Mouse (Mus musculus) heart, postnatal 10 days (tissue): Measurements from ENCODE around the gene Cd40. TPM values are rescaled to one million over a fixed set of nuclear protein-coding genes. Genes with fewer than 3 reads are reported as not detected.

Experiments
- DNase-seq, 2 experiments: peaks; one replicate each; pipeline ENCODE4 v3.0.0; 2021
- intact Hi-C: fragments of 180-260 bp; cut with DNase I; formaldehyde crosslinking; loops from one replicate; pipeline ENCODE4 v1.15.1; 2025
- total RNA-seq, 2 experiments: library from RNA; stranded (reverse); gene quantifications; 2 replicates each; pipeline ENCODE4 v1.2.3; 2021

Gene Cd40
- 1 to 10 TPM; 5.3 to 6.5 TPM for total RNA-seq

GRCm38 (mm10) chr2:165054888-165055852, at the start of gene Cd40:
Gene Cd40 (plus strand): TSS chr2:165055627.
- intact Hi-C loops = no loop called here

GRCm38 (mm10) chr2:165006813-165007212, 48.6 kb upstream of the Cd40 start:
- intact Hi-C loops = no loop called here
- no peak for DNase-seq

More at GRCm38 (mm10) chr2:165054888-165055852, at the start of gene Cd40:
- DNase-seq = peak; percentile 76 to 86

GRCm38 (mm10) chr2:165007986-165008385, 47.4 kb upstream of the Cd40 start:
- intact Hi-C loops = no loop called here
- DNase-seq = no peak

GRCm38 (mm10) chr2:165009161-165009560, 46.3 kb upstream of the Cd40 start:
- intact Hi-C loops = no loop called here
- no peak for DNase-seq

- no peak for DNase-seq
- intact Hi-C loops = no loop called here
Measured at GRCm38 (mm10) chr2:165009581-165009980, 45.8 kb upstream of the Cd40 start.

- DNase-seq = no peak
- intact Hi-C loops = no loop called here
Measured at GRCm38 (mm10) chr2:165010351-165010750, 45.1 kb upstream of the Cd40 start.

GRCm38 (mm10) chr2:165014935-165015334, 40.5 kb upstream of the Cd40 start:
- intact Hi-C loops = no loop called here

GRCm38 (mm10) chr2:165020490-165020889, 34.9 kb upstream of the Cd40 start:
- no peak for DNase-seq
- intact Hi-C loops = no loop called here

More at GRCm38 (mm10) chr2:165014935-165015334, 40.5 kb upstream of the Cd40 start:
- no peak for DNase-seq

GRCm38 (mm10) chr2:165027163-165027562, 28.3 kb upstream of the Cd40 start:
- intact Hi-C loops = no loop called here
- DNase-seq = no peak

GRCm38 (mm10) chr2:165032533-165032932, 22.9 kb upstream of the Cd40 start:
- peak in 1 of 2 experiments; percentile 20 for DNase-seq
- intact Hi-C loops = loop anchor here (2.0 to 5.0 kb wide), 3 partner anchors 70 to 210 kb away; partner anchors contain the start of gene Zswim1

GRCm38 (mm10) chr2:165033306-165033705, 22.1 kb upstream of the Cd40 start:
- intact Hi-C loops = loop anchor here (2.0 to 5.0 kb wide), 3 partner anchors 71 to 211 kb away; partner anchors contain the start of gene Zswim1
- no peak for DNase-seq

- DNase-seq = peak; percentile 98 to 99
- intact Hi-C loops = loop anchor here (5.0 kb wide), 1 partner anchor 212 kb away; the partner anchor contains the start of gene Zswim1
Measured at GRCm38 (mm10) chr2:165034131-165035057, 21.0 kb upstream of the Cd40 start, which contains the start of gene Ncoa5. Gene Ncoa5 (minus strand): TSS chr2:165034867.

- DNase-seq = no peak
- intact Hi-C loops = no loop called here
Measured at GRCm38 (mm10) chr2:165035058-165035431, 20.4 kb upstream of the Cd40 start.

GRCm38 (mm10) chr2:165037415-165037814, 18.0 kb upstream of the Cd40 start:
- DNase-seq = no peak
- intact Hi-C loops = no loop called here

GRCm38 (mm10) chr2:165042126-165042525, 13.3 kb upstream of the Cd40 start:
- DNase-seq = no peak
- intact Hi-C loops = no loop called here

- DNase-seq = no peak
- intact Hi-C loops = no loop called here
Measured at GRCm38 (mm10) chr2:165043090-165043636, 12.3 kb upstream of the Cd40 start.

- intact Hi-C loops = no loop called here
- DNase-seq = no peak
Measured at GRCm38 (mm10) chr2:165043729-165044128, 11.7 kb upstream of the Cd40 start.

GRCm38 (mm10) chr2:165049044-165049443, 6.4 kb upstream of the Cd40 start:
- intact Hi-C loops = no loop called here
- no peak for DNase-seq

- no peak for DNase-seq
- intact Hi-C loops = no loop called here
Measured at GRCm38 (mm10) chr2:165050826-165051548, 4.4 kb upstream of the Cd40 start.

- intact Hi-C loops = no loop called here
- DNase-seq = no peak
Measured at GRCm38 (mm10) chr2:165051566-165051965, 3.9 kb upstream of the Cd40 start.
